Mouse (Mus musculus): ENCODE measurements at regions not wholly inside any gene's neighbourhood (a gene's known extent, or its start where the extent isn't known, plus 50 kb on each side); places are given as distances from the start of the nearest gene placed in this dataset.

DNA sequence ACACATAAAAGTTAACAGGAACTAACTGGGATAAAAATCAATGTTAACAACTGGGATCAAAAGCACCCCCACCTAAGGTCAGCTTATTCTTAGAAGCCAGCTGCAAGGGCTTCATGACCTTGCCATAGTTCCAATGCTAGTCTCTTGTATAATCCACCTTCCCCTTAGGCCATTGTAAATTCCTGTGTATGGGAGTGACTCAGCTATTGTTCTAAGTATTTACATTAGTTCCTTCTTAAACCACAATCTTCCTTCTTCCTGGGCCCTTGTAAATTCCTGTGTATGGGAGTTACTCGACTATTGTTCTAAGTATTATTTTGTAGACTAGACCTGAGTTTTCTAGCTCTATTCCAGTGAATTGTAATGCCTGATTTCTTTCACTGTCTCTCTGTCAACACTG is 173.6 kb upstream of the Sema3d start:
- Histone ChIP-seq H3K4me2 (ENCODE audit: low read depth, low read length) (no peak overlapping the region), H3K27me3 (replicated peaks; ENCODE audit: control insufficient read depth, insufficient read depth, low read length) (no peaks in the 10 kb centered on the region), H3K36me3 (ENCODE audit: control insufficient read depth, insufficient read depth, low read length) (no peaks in the 10 kb centered on the region), H3K9ac (ENCODE audit: low read depth, low read length) (no peak overlapping the region), H3K27ac (ENCODE audit: low read length) (no peak overlapping the region), H3K9me3 (ENCODE audit: control insufficient read depth, low read length) (no peaks in the 10 kb centered on the region), H3K4me3 (ENCODE audit: low read length) (no peak overlapping the region), H3K4me1 (ENCODE audit: control insufficient read depth, insufficient read depth, low read length) (no peaks in the 10 kb centered on the region)
- no peak for ATAC-seq
- WGBS, result 71% methylated on average over 1 of the region's 1 CpGs

- H3K4me2 ChIP-seq (ENCODE audit: low read depth, low read length), result no peak overlapping the region
- H3K4me1 ChIP-seq (ENCODE audit: control insufficient read depth, insufficient read depth, low read length), result no peaks in the 10 kb centered on the region
- H3K9me3 ChIP-seq (ENCODE audit: control insufficient read depth, low read length), result no peaks in the 10 kb centered on the region
- H3K27ac ChIP-seq (ENCODE audit: low read length), result no peak overlapping the region
- no peak overlapping the region for H3K9ac ChIP-seq (ENCODE audit: low read depth, low read length)
- no peak overlapping the region for H3K4me3 ChIP-seq (ENCODE audit: low read length)
- H3K27me3 ChIP-seq (replicated peaks; ENCODE audit: control insufficient read depth, insufficient read depth, low read length), result no peaks in the 10 kb centered on the region
- 86% methylated on average over 3 of the region's 3 CpGs for WGBS
- no peaks in the 10 kb centered on the region for H3K36me3 ChIP-seq (ENCODE audit: control insufficient read depth, insufficient read depth, low read length)
- ATAC-seq, result no peak
Measured at GRCm38 (mm10) chr5:12213448-12213847, 169.7 kb upstream of the Sema3d start.

DNA sequence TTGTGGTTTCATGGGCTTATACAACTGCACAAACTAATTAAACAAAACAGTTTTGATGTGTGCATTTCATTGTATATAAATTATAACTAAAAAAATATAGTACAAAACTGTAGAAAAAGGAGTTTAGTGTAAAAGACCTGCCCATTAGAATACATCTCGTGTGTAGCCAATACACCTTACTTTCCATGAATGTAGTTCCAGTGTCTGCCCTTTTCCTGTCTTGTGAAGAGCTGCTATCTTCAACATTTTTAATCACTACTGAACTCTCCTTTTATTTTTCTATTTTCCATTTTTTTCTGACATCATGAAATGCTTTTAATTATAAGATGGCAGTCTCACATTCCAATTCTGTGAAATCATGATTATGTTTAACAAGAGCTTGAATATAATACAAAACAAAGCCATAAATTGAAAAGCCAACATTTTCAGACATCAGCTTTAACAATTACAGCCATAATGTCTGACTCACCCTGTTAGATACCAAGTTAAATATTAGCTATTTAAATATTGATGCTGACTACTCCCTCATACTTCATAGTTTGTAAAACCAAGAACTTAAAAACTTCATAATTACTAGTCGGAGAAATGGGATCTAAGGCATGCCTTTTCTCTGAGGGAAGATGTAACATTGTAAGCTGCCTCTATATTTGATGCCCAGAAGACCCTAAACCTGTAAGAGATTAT is 163.6 kb upstream of the Sema3d start:
- H3K27ac ChIP-seq (ENCODE audit: low read length), result no peak overlapping the region
- H3K27me3 ChIP-seq (replicated peaks; ENCODE audit: control insufficient read depth, insufficient read depth, low read length), result no peaks in the 10 kb centered on the region
- WGBS, result 68% methylated on average over 2 of the region's 2 CpGs
- H3K9ac ChIP-seq (ENCODE audit: low read depth, low read length), result no peak overlapping the region
- peak; percentile 53; the same call in 1 of the 2 replicates for ATAC-seq
- no peaks in the 10 kb centered on the region for H3K36me3 ChIP-seq (ENCODE audit: control insufficient read depth, insufficient read depth, low read length)
- H3K4me1 ChIP-seq (ENCODE audit: control insufficient read depth, insufficient read depth, low read length), result no peaks in the 10 kb centered on the region
- H3K4me3 ChIP-seq (ENCODE audit: low read length), result no peak overlapping the region
- no peak overlapping the region for H3K4me2 ChIP-seq (ENCODE audit: low read depth, low read length)
- no peaks in the 10 kb centered on the region for H3K9me3 ChIP-seq (ENCODE audit: control insufficient read depth, low read length)

DNA sequence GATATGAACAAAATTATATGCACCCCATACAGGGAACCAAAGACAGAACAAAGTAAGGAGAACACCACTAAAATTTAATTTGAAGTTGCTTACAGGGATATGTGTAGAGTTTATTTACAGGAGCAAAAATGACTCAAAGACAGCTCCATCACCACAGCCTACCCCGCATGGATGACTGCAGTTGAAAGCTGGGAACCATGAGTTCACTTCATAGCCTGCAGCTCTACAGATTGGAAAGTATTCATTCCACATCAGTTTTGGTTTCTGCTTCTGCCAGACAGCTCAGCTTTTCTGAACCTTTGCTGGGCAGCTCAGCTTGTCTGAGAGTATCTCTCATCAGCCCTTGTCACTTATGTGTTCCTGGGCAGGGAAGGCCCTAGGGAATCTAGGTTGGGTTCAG is 160.6 kb upstream of the Sema3d start:
- no peaks in the 10 kb centered on the region for H3K27me3 ChIP-seq (replicated peaks; ENCODE audit: control insufficient read depth, insufficient read depth, low read length)
- H3K9me3 ChIP-seq (ENCODE audit: control insufficient read depth, low read length), result no peaks in the 10 kb centered on the region
- no peak for ATAC-seq
- no peak overlapping the region for H3K4me3 ChIP-seq (ENCODE audit: low read length)
- WGBS, result 96% methylated on average over 1 of the region's 1 CpGs
- no peaks in the 10 kb centered on the region for H3K4me1 ChIP-seq (ENCODE audit: control insufficient read depth, insufficient read depth, low read length)
- no peak overlapping the region for H3K27ac ChIP-seq (ENCODE audit: low read length)
- H3K4me2 ChIP-seq (ENCODE audit: low read depth, low read length), result no peak overlapping the region
- H3K9ac ChIP-seq (ENCODE audit: low read depth, low read length), result no peak overlapping the region
- no peaks in the 10 kb centered on the region for H3K36me3 ChIP-seq (ENCODE audit: control insufficient read depth, insufficient read depth, low read length)

DNA sequence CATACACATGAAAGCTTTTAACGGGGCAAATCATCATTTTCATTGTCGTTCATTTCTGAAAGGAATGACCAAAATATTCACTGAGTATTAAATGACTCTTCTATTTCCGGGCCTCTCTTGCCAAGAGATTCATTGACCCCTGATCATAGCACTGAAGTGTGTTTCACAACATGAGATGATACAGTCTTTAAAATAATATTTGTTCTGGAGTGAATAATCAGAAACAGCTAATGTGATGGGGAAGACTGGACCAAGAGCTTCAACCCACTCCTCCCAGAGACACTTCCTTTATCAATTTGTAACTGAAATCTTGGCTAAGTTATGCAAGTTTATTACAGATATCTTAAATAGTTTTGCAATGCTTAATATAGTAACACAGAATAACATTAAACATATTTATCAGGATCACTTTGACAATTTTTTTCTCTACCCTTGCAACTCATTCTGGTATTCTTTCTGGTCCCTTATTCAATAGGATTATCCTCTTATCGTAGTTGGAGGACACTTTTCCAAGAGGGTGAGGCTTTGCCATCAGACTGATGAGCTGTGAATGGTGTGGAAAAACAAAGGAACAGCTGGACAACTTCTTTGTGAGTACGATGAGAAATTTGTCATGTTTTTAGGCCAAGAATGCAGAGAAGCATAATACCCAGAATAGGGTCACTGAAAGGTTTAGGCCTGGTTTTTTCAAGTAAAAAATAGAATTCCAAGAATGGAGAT is 149.6 kb upstream of the Sema3d start:
- ATAC-seq, result no peak
- Histone ChIP-seq H3K27ac (ENCODE audit: low read length) (no peak overlapping the region), H3K4me3 (ENCODE audit: low read length) (no peak overlapping the region), H3K4me2 (ENCODE audit: low read depth, low read length) (no peak overlapping the region), H3K4me1 (ENCODE audit: control insufficient read depth, insufficient read depth, low read length) (no peaks in the 10 kb centered on the region), H3K27me3 (replicated peaks; ENCODE audit: control insufficient read depth, insufficient read depth, low read length) (no peaks in the 10 kb centered on the region), H3K9ac (ENCODE audit: low read depth, low read length) (no peak overlapping the region), H3K36me3 (ENCODE audit: control insufficient read depth, insufficient read depth, low read length) (no peaks in the 10 kb centered on the region), H3K9me3 (ENCODE audit: control insufficient read depth, low read length) (no peaks in the 10 kb centered on the region)
- 69% methylated on average over 5 of the region's 5 CpGs for WGBS

GRCm38 (mm10) chr5:12243179-12243805 is 139.9 kb upstream of the Sema3d start:
- Histone ChIP-seq H3K9me3 (ENCODE audit: control insufficient read depth, low read length) (no peaks in the 10 kb centered on the region), H3K27me3 (replicated peaks; ENCODE audit: control insufficient read depth, insufficient read depth, low read length) (no peaks in the 10 kb centered on the region), H3K9ac (ENCODE audit: low read depth, low read length) (no peak overlapping the region), H3K4me2 (ENCODE audit: low read depth, low read length) (no peak overlapping the region), H3K4me3 (ENCODE audit: low read length) (no peak overlapping the region), H3K27ac (ENCODE audit: low read length) (no peak overlapping the region), H3K4me1 (ENCODE audit: control insufficient read depth, insufficient read depth, low read length) (no peaks in the 10 kb centered on the region; the same call in 1 of the 2 replicates), H3K36me3 (ENCODE audit: control insufficient read depth, insufficient read depth, low read length) (no peaks in the 10 kb centered on the region)
- WGBS, result 32% methylated on average over 9 of the region's 9 CpGs
- ATAC-seq, result peak; percentile 9; the same call in 1 of the 2 replicates

DNA sequence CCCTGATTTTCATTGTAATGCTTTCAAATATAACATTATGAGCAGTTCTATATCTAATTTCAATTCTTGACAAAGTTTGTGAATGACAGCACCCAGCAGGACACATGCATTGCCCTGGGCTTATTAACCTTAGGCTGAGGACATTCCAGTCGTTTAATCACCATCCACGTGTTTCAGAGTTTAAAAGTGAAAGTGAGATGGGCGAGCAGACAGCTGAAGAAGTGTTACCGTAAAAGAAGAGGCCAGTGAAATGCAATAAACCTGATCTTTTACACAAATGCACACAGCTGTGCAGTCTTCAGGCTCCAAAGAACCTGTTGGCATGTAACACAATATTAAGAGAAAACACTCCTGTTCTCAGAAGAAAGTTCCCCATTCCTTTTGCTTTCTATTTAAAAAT is 89.5 kb upstream of the Sema3d start:
- Histone ChIP-seq H3K27me3 (replicated peaks; ENCODE audit: control insufficient read depth, insufficient read depth, low read length) (no peaks in the 10 kb centered on the region), H3K27ac (ENCODE audit: low read length) (no peak overlapping the region), H3K9me3 (ENCODE audit: control insufficient read depth, low read length) (no peaks in the 10 kb centered on the region), H3K9ac (ENCODE audit: low read depth, low read length) (no peak overlapping the region), H3K4me3 (ENCODE audit: low read length) (no peak overlapping the region), H3K36me3 (ENCODE audit: control insufficient read depth, insufficient read depth, low read length) (no peaks in the 10 kb centered on the region), H3K4me1 (ENCODE audit: control insufficient read depth, insufficient read depth, low read length) (no peaks in the 10 kb centered on the region), H3K4me2 (ENCODE audit: low read depth, low read length) (peak overlapping the region; percentile 20)
- 30% methylated on average over 4 of the region's 4 CpGs for WGBS
- ATAC-seq, result no peak

GRCm38 (mm10) chr5:12297331-12297730 is 85.9 kb upstream of the Sema3d start:
- no peaks in the 10 kb centered on the region for H3K27me3 ChIP-seq (replicated peaks; ENCODE audit: control insufficient read depth, insufficient read depth, low read length)
- WGBS, result 63% methylated on average over 2 of the region's 2 CpGs
- no peak overlapping the region for H3K27ac ChIP-seq (ENCODE audit: low read length)
- no peak overlapping the region for H3K9ac ChIP-seq (ENCODE audit: low read depth, low read length)
- no peaks in the 10 kb centered on the region for H3K36me3 ChIP-seq (ENCODE audit: control insufficient read depth, insufficient read depth, low read length)
- no peak overlapping the region for H3K4me3 ChIP-seq (ENCODE audit: low read length)
- H3K4me1 ChIP-seq (ENCODE audit: control insufficient read depth, insufficient read depth, low read length), result no peaks in the 10 kb centered on the region
- H3K4me2 ChIP-seq (ENCODE audit: low read depth, low read length), result no peak overlapping the region
- no peaks in the 10 kb centered on the region for H3K9me3 ChIP-seq (ENCODE audit: control insufficient read depth, low read length)
- ATAC-seq, result no peak

DNA sequence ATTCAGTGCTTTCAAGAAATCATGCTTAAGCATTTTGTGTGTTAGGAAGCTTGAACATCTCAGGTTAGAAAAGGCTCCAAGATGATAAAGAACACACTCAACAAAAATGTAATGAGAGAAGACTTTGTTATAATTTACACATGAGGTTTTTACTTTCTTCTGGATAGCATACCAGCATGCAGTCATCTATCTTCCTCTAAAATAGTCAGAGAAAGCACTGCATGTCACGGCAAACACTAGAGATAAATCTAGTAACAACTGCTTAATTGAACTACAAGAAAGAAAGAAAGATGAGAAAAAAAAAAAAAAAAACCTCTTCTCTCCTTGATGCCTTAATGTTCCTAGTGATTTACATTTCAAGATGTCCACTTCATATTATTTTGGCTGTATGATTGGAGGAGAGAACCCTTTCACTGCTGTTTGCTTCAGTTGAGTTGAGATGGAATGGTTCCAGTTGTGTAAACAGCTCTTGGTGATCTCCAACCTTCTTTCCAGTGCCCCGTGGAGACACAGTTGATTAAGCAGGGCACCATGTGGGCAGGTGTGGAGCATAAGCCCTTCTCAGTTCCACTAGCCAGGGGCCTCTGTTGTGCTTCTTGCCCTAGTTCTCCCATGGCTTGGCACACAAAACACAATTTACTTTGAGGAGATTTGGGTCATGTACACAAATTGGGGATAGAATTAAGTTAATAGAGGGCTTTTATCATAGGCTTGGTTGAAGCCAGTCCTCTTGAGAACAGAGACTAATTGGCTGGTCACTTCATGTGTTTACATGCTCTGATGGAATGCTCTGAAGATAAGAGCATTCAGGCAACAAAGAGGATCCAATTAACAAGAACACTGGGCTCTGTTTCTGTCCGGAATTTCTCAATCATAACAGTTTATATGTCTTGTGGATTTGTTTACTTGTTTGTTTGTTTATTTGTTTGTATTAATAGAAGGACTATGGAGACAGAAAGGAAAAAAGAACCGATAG is 81.1 kb upstream of the Sema3d start:
- no peak overlapping the region for H3K9ac ChIP-seq (ENCODE audit: low read depth, low read length)
- no peak overlapping the region for H3K4me2 ChIP-seq (ENCODE audit: low read depth, low read length)
- no peaks in the 10 kb centered on the region for H3K9me3 ChIP-seq (ENCODE audit: control insufficient read depth, low read length)
- 48% methylated on average over 4 of the region's 4 CpGs for WGBS
- H3K4me3 ChIP-seq (ENCODE audit: low read length), result no peak overlapping the region
- H3K36me3 ChIP-seq (ENCODE audit: control insufficient read depth, insufficient read depth, low read length), result no peaks in the 10 kb centered on the region
- H3K27me3 ChIP-seq (replicated peaks; ENCODE audit: control insufficient read depth, insufficient read depth, low read length), result no peaks in the 10 kb centered on the region
- H3K4me1 ChIP-seq (ENCODE audit: control insufficient read depth, insufficient read depth, low read length), result no peaks in the 10 kb centered on the region
- no peak overlapping the region for H3K27ac ChIP-seq (ENCODE audit: low read length)
- ATAC-seq, result no peak
